Mouse (Mus musculus): ENCODE results near the gene Fn3krp. TPM values are rescaled to one million over a fixed set of nuclear protein-coding genes. Genes with fewer than 3 reads are reported as not detected.

Gene Fn3krp
- polyA plus RNA-seq, 1 experiment from 2014 or later: 8.9 TPM

DNA sequence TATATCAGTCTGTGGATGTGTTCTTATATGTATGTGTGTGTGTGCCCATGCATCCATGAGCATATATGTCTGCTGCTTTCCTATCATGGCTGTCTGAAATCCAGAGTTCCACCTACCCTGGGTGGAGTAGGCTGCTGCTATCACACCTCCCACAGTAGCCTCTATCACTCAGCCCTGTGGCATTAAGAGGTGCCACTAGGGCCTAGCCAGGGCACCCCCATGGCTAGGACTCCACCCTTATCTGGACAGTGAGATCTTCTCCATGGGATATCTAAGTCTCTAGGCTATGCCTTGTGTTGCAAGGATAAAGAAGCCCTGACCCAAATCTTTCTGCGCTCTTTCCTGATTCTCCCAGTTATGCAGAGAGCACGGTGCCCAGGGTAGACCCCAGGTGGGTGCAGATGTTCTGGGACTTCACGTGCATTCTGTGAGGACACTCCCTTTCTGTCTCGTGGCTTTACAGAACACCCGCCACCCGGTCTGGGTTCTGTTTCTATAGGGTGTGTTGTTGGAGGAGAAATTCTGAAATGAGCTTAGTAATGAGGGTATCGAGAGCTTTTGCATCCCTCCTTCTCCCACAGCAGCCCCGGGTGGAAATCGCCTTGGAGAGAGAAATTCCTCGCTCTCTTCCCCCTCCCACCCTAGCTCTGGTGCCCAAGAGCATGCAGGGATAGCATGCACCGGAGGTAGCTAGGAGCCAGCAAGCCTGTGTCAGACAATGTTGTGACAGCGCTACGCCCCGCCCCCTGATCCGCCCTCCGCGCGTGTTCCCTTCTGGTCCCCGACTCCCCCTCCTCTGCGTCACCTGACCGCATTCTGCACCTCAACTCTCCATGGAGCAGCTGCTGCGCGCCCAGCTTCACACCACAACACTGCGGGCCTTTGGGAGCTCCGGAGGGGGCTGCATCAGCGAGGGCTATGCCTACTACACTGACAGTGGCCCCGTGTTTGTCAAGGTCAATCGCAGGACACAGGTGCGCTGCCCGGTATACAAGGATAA is 13.3 kb downstream of the Fn3krp start, which contains the start of gene Fn3k:
Gene Fn3k, plus strand, starts transcription at position 758 of the 1,000 bp plus-strand sequence.
- WGBS: 10% methylated on average over 30 of the region's 30 CpGs
- peak within 1 kb of the TSS; percentile 4; the same call in 1 of the 2 replicates for H3K9ac ChIP-seq (ENCODE audit: low read length)
- no peaks in the 10 kb centered on the region for H3K27me3 ChIP-seq (ENCODE audit: control insufficient read depth, insufficient read depth, low read length)
- peak within 1 kb of the TSS; percentile 67 for H3K4me2 ChIP-seq (ENCODE audit: low read depth, low read length, severe bottlenecking)
- H3K36me3 ChIP-seq (ENCODE audit: control insufficient read depth, insufficient read depth, low read length): no peaks in the 10 kb centered on the region; the same call in 1 of the 2 replicates
- no peaks in the 10 kb centered on the region; the same call in 1 of the 2 replicates for H3K4me1 ChIP-seq (replicated peaks; ENCODE audit: control insufficient read depth, insufficient read depth, low read length)
- no peak within 1 kb of the TSS for H3K27ac ChIP-seq (ENCODE audit: low read depth, low read length)
- peak; percentile 91 for ATAC-seq (replicated peaks; ENCODE audit: low FRiP score)
- H3K4me3 ChIP-seq (ENCODE audit: low read depth, low read length): peak within 1 kb of the TSS; percentile 29
- peak; percentile 88 for DNase-seq (ENCODE audit: low spot score)
- no peaks in the 10 kb centered on the region for H3K9me3 ChIP-seq (ENCODE audit: control insufficient read depth, low read length)

DNA sequence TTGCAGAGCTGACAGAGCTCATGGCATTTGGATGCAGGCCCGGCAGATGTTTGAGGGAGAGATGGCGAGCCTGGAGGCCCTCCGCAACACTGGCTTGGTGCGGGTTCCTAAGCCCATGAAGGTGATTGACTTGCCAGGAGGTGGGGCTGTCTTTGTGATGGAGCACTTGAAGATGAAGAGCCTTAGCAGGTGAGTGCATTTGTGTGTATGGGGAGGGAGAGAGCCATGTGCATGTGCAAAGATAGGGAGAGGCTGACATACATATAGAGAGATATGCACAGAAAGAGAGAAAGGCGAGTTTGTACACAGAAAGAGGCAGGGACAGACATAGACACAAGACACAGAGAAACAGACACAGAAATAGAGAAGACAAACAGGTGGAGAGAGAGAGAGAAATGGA is 16.0 kb downstream of the Fn3krp start:
- DNase-seq (ENCODE audit: low spot score) (no peak), ATAC-seq (replicated peaks; ENCODE audit: low FRiP score) (no peak)

DNA sequence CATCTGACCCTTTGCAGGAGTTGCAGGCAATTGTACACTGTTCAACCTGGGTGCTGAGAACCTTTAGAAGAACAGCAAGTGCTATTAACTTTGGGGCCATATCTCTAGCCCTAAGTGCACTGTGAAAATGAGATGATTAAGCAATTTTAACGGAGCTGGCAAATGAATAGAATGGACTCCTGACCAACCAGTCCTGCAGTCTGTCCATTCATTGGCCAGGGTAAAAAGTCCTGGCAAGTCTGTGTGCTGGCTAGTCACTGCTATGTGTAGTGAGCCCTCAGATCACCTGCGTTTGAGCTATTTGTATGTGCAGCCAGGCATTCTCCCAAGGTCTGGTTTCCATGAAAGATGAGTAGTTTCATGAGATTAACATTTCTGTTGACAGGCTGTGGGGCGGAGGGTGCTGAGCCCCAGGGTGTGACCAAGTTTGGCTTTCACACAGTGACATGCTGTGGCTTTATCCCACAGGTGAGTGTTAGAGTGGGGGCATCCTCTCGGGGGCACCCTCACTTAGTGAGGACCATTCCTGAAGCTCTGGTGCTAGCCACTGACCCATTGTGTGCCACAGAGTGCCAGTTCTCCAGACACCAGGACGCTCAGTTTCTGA is 18.6 kb downstream of the Fn3krp start:
- Histone ChIP-seq H3K27me3 (ENCODE audit: control insufficient read depth, insufficient read depth, low read length) (no peaks in the 10 kb centered on the region), H3K9me3 (ENCODE audit: control insufficient read depth, low read length) (no peaks in the 10 kb centered on the region), H3K36me3 (ENCODE audit: control insufficient read depth, insufficient read depth, low read length) (no peaks in the 10 kb centered on the region), H3K4me2 (ENCODE audit: low read depth, low read length, severe bottlenecking) (no peak overlapping the region), H3K9ac (ENCODE audit: low read length) (no peak overlapping the region), H3K27ac (ENCODE audit: low read depth, low read length) (no peak overlapping the region), H3K4me1 (replicated peaks; ENCODE audit: control insufficient read depth, insufficient read depth, low read length) (no peaks in the 10 kb centered on the region; the same call in 1 of the 2 replicates), H3K4me3 (ENCODE audit: low read depth, low read length) (no peak overlapping the region)
- ATAC-seq (replicated peaks; ENCODE audit: low FRiP score): no peak
- DNase-seq (ENCODE audit: low spot score): no peak
- WGBS: 71% methylated on average over 5 of the region's 5 CpGs

More for the DNA sequence above, 16.0 kb downstream of the Fn3krp start:
- Histone ChIP-seq H3K36me3 (ENCODE audit: control insufficient read depth, insufficient read depth, low read length) (no peaks in the 10 kb centered on the region), H3K4me2 (ENCODE audit: low read depth, low read length, severe bottlenecking) (no peak overlapping the region), H3K9ac (ENCODE audit: low read length) (no peak overlapping the region), H3K27me3 (ENCODE audit: control insufficient read depth, insufficient read depth, low read length) (no peaks in the 10 kb centered on the region), H3K4me1 (replicated peaks; ENCODE audit: control insufficient read depth, insufficient read depth, low read length) (no peaks in the 10 kb centered on the region; the same call in 1 of the 2 replicates), H3K9me3 (ENCODE audit: control insufficient read depth, low read length) (no peaks in the 10 kb centered on the region), H3K4me3 (ENCODE audit: low read depth, low read length) (no peak overlapping the region), H3K27ac (ENCODE audit: low read depth, low read length) (no peak overlapping the region)
- 82% methylated on average over 5 of the region's 5 CpGs for WGBS

DNA sequence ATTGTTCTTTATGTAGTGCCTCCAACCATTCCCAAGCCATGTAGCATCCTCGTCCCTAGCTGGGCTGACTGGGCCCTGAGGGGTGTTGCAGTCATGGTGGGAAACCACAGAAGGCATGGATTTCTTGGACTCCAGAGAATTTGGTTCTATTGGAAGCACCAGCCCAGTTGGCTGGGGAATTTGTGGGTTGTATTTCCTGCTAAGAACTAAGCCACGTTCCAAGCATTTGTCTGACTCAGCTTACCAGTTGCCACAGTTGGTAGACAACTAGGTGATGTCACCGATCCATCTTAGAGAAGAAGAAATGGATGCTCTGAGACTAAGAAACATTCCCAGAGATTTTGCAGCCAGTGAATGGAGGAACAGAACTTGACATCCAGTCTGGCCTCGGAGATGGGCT is 20.5 kb downstream of the Fn3krp start:
- Histone ChIP-seq H3K9me3 (ENCODE audit: control insufficient read depth, low read length) (no peaks in the 10 kb centered on the region), H3K27ac (ENCODE audit: low read depth, low read length) (no peak overlapping the region), H3K36me3 (ENCODE audit: control insufficient read depth, insufficient read depth, low read length) (no peaks in the 10 kb centered on the region), H3K9ac (ENCODE audit: low read length) (no peak overlapping the region), H3K4me2 (ENCODE audit: low read depth, low read length, severe bottlenecking) (no peak overlapping the region), H3K4me1 (replicated peaks; ENCODE audit: control insufficient read depth, insufficient read depth, low read length) (no peaks in the 10 kb centered on the region; the same call in 1 of the 2 replicates), H3K27me3 (ENCODE audit: control insufficient read depth, insufficient read depth, low read length) (no peaks in the 10 kb centered on the region), H3K4me3 (ENCODE audit: low read depth, low read length) (no peak overlapping the region)
- DNase-seq (ENCODE audit: low spot score): no peak
- no peak for ATAC-seq (replicated peaks; ENCODE audit: low FRiP score)
- 88% methylated on average over 4 of the region's 4 CpGs for WGBS

DNA sequence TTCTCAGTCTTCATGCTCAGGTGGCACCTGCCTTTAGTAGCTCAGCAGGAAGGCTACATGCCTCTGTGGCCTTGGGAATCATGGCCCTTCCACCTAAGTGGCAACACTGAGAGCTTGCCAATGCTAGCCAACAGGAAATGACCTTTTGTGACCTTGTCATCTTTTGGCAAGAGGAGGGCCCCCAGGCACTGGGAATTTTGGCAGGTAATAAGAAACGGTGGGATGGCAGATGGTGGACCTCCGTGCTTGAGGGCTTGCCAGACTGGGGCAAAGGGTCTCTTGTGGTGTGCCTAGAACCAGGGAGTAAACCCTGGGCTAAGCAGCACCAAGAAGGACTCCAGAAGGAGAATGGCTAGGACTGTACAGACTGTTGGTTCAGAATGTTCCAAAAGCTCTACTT is 20.9 kb downstream of the Fn3krp start:
- ATAC-seq (replicated peaks; ENCODE audit: low FRiP score): no peak
- H3K4me1 ChIP-seq (replicated peaks; ENCODE audit: control insufficient read depth, insufficient read depth, low read length): no peaks in the 10 kb centered on the region; the same call in 1 of the 2 replicates
- no peaks in the 10 kb centered on the region for H3K36me3 ChIP-seq (ENCODE audit: control insufficient read depth, insufficient read depth, low read length)
- DNase-seq (ENCODE audit: low spot score): no peak
- H3K4me2 ChIP-seq (ENCODE audit: low read depth, low read length, severe bottlenecking): no peak overlapping the region
- H3K27me3 ChIP-seq (ENCODE audit: control insufficient read depth, insufficient read depth, low read length): no peaks in the 10 kb centered on the region
- no peaks in the 10 kb centered on the region for H3K9me3 ChIP-seq (ENCODE audit: control insufficient read depth, low read length)
- H3K4me3 ChIP-seq (ENCODE audit: low read depth, low read length): no peak overlapping the region
- H3K27ac ChIP-seq (ENCODE audit: low read depth, low read length): no peak overlapping the region
- 75% methylated on average over 2 of the region's 2 CpGs for WGBS
- no peak overlapping the region for H3K9ac ChIP-seq (ENCODE audit: low read length)

DNA sequence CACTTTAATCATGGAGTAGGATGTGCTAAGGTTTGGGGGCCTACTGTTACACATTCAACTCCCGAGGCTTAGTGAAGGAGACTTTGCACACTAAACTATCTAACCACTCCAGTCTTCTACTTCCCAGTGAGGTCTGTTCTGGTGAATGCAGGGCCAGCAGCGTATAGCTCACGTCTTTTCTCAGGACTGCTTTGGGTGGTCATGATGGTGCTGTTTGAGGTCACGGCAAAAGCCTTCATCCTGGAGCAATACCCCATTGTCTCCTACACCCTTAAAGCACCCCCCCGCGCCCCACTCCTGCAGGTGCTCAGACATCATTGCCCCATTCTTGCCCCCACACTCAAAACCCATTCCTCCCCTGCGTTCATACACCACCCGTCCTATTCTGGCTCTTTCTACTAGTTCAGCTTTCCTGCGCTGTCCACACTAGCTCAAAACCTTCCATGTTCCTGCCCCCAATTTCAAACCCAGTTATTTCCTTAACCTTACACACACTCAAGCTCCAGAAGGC is 30.1 kb downstream of the Fn3krp start:
- WGBS: 17% methylated on average over 9 of the region's 9 CpGs
- DNase-seq (ENCODE audit: low spot score) (no peak), ATAC-seq (replicated peaks; ENCODE audit: low FRiP score) (no peak; the same call in 1 of the 2 replicates)
- no peak overlapping the region; the same call in 1 of the 2 replicates for H3K27ac ChIP-seq (ENCODE audit: low read depth, low read length)
- peaks cover 7% of the 10 kb centered on the region; the same call in 1 of the 2 replicates for H3K4me1 ChIP-seq (replicated peaks; ENCODE audit: control insufficient read depth, insufficient read depth, low read length)
- H3K36me3 ChIP-seq (ENCODE audit: control insufficient read depth, insufficient read depth, low read length): no peaks in the 10 kb centered on the region
- peak overlapping the region; percentile 79; the same call in 1 of the 2 replicates for H3K9ac ChIP-seq (ENCODE audit: low read length)
- peak overlapping the region; percentile 65 for H3K4me2 ChIP-seq (ENCODE audit: low read depth, low read length, severe bottlenecking)
- no peaks in the 10 kb centered on the region for H3K27me3 ChIP-seq (ENCODE audit: control insufficient read depth, insufficient read depth, low read length)
- H3K4me3 ChIP-seq (ENCODE audit: low read depth, low read length): peak overlapping the region; percentile 86
- H3K9me3 ChIP-seq (ENCODE audit: control insufficient read depth, low read length): no peaks in the 10 kb centered on the region

DNA sequence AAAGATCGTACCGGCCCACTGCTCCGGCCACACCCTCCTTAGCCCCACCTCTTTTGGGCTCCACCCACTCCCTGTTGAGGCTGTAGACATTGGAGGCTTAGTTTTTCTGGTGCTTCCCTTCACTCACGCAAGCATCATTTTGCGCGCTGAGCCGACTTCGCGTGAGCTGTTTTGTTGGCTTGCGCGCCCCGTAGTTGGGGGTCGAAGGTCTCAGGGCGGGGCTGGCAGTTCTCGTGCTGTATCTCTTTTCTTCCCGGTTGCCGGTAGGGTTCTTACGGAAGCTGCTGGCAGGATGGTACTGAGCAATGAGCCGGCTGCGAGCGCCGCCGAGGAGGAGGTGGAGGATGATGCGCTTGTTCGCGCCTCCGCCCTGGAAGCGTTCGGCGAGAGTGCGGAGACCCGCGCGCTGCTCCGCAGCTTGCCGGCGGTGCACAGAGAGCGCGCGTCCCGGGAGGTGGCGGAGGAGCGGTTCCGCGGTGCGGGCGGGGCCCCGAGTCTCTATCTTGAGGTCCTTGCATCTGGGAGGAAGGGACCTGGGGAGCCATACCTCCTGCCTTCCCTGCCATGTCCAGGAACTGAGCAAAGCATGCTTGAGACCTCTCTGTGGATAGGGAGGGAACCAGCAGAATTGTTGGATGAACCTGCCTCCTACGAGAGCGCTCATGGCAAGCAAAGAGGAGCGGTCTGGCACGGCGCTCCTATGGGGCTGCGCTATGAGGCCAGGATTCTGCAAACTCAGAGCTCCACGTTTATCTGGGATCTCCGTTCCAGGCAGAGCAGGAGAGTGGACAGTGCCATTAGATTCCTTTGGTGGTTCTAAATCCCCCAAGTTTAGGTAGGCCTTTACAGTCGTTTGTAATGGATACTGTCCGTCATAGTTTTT is 30.8 kb downstream of the Fn3krp start, which contains the start of gene Tbcd:
Gene Tbcd, plus strand, starts transcription at position 197 of the 883 bp plus-strand sequence.
- Histone ChIP-seq H3K9me3 (ENCODE audit: control insufficient read depth, low read length) (no peaks in the 10 kb centered on the region), H3K9ac (ENCODE audit: low read length) (peak within 1 kb of the TSS; percentile 79), H3K27me3 (ENCODE audit: control insufficient read depth, insufficient read depth, low read length) (no peaks in the 10 kb centered on the region), H3K27ac (ENCODE audit: low read depth, low read length) (peak within 1 kb of the TSS; percentile 77), H3K36me3 (ENCODE audit: control insufficient read depth, insufficient read depth, low read length) (no peaks in the 10 kb centered on the region), H3K4me3 (ENCODE audit: low read depth, low read length) (peak within 1 kb of the TSS; percentile 86), H3K4me2 (ENCODE audit: low read depth, low read length, severe bottlenecking) (peak within 1 kb of the TSS; percentile 65), H3K4me1 (replicated peaks; ENCODE audit: control insufficient read depth, insufficient read depth, low read length) (peaks cover 7% of the 10 kb centered on the region; the same call in 1 of the 2 replicates)
- ATAC-seq (replicated peaks; ENCODE audit: low FRiP score) (peak; percentile 98), DNase-seq (ENCODE audit: low spot score) (peak; percentile 94)
- under 1% methylated on average over 58 of the region's 58 CpGs for WGBS

All from forebrain, embryonic 11.5 days (tissue).